Mouse (Mus musculus) gastrocnemius, postnatal 36 days (tissue): ENCODE results near the gene Man1c1. TPM values are rescaled to one million over a fixed set of nuclear protein-coding genes. Genes with fewer than 3 reads are reported as not detected.
A peak's percentile ranks its signal among the peaks of the same experiment; 100 is the strongest.

Experiments
- DNase-seq, 2 experiments: peaks; one replicate each; pipeline ENCODE4 v3.0.0; 2022
- intact Hi-C: fragments of 180-260 bp; cut with DNase I; formaldehyde crosslinking; loops from one replicate; pipeline ENCODE4 v1.15.1; 2025
- total RNA-seq, 2 experiments: library from RNA; stranded (reverse); gene quantifications; 2 replicates each; pipeline ENCODE4 v1.2.3; 2021

The Man1c1 gene
- total RNA-seq, 2 experiments from 2014 or later: 3.1 to 3.8 TPM

DNA sequence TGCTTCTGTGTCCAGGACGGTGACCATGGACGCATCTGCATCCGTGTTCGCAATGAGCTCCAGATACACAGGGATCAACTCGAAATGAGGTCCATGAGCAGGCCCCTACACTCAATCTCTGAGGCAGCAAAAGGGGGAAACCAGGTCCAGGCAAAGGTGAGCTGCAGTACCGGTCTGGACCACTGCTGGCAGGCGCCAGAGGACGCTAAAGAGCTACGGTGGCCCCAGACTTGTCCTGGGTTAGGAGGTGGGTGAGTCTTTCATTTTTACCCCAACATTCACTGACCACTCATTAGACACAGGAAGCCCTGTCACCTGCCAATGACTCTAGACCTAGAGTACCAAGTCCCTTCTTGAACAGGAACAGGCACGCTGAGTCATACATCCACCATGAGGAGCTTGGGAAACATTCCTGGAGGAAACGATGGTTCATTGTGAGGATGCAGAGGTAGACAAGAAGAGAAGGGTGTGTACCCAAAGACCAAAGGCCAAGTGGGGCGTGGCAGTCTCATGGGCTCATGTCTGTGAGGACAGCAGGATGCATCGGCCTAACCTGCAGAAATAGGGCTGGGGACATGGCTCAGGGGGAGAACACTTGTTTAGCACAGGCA lies 21.8 kb upstream of the Man1c1 start:
- DNase-seq: no peak
- intact Hi-C loops: loop anchor here (2.0 kb wide), 1 partner anchor 73 kb away; no protein-coding TSS in a partner anchor

DNA sequence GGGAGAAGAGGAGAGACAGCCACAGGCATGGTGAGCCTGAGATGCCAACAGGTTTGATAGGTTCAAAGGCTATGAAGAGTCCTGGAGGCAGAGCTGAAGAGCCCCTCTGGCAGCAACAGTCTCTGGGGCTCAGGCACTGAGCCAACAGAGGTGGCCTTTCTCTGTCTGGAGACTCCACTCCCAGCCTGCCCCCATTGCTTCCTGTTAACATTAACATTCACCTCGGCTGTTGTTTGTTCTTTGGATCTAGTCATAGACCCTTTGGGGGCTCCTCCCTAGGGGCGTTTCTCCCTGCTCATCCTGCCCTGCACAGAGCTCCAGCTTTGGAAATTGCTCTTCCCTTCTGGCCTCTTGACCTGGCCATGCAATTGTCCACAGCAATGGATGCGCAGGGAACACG lies 20.9 kb upstream of the Man1c1 start:
- intact Hi-C loops: no loop called here
- no peak for DNase-seq

DNA sequence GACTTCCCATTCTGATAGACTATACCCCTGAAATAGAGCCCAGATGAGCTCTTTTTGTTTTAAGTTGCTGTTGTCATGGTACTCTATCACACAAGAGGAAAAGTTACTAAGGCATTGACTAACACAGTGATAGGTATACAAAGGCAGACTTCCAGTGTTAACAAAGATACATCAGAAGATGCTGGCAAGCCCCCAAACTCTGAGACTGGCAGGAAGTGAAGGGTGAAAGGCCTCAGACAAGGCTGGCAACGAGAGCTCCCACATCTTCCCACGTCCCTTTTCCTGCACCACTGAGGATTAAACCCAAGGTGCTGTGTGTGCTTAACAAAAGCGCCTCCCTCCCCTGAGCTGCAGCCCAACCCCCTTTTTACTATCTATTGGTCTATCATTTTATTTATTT lies 19.2 kb upstream of the Man1c1 start:
- DNase-seq: no peak
- intact Hi-C loops: no loop called here

DNA sequence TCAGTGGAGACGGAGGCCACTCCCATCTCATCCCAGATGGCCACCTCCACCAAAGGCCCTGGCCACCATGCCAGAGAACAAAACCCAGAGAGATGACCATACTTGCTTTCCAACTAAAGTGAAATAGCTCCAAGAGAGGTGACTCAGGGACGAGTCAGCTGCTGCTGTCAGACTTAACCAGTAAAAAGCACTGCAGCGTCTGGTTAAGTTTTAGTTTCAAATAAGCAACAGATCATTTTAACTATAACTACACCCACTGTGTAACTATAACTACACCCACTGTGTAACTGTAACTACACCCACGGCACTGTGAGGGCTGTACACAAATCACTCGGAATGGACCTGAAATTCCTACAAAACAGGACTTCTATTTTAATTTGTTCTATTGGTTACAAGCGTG lies 17.0 kb upstream of the Man1c1 start:
- no peak for DNase-seq
- intact Hi-C loops: no loop called here

DNA sequence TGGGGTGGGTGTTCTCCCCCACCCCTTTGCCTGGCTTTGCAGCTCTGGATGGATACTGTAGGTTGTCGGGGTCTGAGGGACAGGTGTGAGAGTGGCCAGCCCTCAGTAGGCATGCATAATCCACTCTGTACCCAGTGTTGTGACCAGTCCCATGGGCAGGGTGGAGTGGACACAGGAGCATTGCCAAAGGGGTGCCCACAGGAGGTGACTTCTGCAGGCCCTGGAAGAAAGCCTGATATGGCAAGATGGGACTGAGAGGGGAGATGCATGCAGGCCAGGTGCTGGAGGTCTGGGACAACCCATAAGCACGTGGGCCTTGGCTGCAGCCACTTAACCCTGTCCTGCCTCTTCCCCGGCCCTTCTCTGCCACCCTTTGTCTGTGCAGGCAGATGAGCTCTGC lies 16.3 kb upstream of the Man1c1 start:
- no peak for DNase-seq
- intact Hi-C loops: no loop called here

DNA sequence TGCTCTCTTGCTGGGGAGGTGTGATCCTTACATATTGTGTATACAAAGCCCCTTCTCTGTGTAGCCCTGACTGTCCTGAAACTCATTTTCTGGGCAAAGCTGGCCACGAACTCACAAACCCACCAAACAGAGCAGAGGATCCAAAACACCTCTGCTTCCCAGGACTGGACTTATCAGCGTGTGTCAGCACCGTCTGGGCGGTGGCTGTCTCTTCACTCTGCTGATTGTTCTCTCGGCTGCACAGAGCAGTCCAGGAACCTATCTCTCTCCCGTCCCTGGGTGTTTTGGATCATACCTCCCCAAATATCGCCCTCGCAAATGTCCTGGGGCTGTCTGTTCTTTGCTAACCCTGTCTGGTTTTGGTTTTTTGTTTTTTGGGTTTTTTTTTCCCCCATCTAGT lies 15.4 kb upstream of the Man1c1 start:
- no peak for DNase-seq
- intact Hi-C loops: no loop called here

DNA sequence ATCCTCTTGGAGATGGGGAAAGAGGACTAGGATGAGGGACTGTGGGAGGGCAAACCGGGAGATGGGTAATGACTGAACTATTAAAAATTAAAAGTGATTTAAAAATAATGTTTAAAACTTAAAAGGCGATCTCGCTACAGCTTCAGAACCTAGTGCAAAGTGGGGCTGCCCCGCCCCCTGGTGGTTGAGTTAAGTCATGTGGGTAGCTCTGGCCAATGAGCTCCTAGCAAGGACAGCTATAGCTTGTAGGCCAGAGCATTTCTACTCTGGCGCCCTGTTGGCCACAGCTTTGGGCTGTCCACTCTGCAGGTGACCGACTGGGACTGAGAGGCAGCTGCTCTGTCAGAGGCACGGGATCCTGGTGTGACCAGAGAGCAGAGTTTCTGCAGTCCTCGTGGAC lies 9.8 kb upstream of the Man1c1 start:
- intact Hi-C loops: loop anchor here (2.0 to 5.0 kb wide), 3 partner anchors 132 to 169 kb away; no protein-coding TSS in a partner anchor

DNA sequence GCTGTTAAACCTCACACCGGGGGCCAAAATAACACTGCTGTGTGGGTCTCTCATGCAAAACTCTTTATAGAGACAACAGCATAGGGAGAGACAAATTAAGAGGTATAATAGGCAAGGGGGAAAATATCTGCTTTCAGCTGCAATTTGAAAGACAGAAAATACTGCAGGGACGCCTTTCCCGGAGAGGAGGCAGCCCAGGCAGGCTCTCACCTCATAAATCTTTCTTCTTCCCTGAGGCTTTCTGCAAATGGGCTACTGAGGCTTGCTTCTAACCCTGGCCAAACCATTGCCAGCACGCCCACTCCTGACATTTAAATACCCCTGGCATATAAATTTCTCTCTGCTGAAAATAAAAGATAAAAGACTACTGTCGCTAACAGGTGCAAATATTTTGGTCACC lies 1.2 kb upstream of the Man1c1 start:
- intact Hi-C loops: no loop called here
- no peak for DNase-seq

More for the DNA sequence above, 9.8 kb upstream of the Man1c1 start:
- DNase-seq: peak; percentile 64 to 81

DNA sequence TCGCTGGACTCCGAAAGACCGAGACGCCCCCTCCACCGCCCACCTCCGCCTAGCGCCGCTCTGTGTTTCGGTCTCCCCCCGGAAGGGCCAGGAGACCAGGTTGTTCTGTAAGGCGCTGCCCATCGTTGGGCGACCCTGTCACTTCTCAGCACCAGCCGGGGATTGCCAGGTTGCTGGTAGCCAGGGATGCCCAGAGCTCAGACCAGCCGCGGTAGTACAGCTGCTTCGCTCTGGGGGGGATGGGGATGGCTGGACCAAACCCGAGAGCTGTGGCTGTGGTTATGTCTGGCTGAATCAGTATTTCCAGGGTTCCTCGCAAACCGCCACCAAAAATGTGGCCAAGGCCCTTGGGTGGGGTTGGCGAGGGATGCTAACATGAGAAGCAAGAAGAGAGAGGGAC lies 500 bp upstream of the Man1c1 start:
- DNase-seq: no peak
- intact Hi-C loops: loop anchor here (5.0 kb wide), 1 partner anchor 112 kb away; no protein-coding TSS in a partner anchor

DNA sequence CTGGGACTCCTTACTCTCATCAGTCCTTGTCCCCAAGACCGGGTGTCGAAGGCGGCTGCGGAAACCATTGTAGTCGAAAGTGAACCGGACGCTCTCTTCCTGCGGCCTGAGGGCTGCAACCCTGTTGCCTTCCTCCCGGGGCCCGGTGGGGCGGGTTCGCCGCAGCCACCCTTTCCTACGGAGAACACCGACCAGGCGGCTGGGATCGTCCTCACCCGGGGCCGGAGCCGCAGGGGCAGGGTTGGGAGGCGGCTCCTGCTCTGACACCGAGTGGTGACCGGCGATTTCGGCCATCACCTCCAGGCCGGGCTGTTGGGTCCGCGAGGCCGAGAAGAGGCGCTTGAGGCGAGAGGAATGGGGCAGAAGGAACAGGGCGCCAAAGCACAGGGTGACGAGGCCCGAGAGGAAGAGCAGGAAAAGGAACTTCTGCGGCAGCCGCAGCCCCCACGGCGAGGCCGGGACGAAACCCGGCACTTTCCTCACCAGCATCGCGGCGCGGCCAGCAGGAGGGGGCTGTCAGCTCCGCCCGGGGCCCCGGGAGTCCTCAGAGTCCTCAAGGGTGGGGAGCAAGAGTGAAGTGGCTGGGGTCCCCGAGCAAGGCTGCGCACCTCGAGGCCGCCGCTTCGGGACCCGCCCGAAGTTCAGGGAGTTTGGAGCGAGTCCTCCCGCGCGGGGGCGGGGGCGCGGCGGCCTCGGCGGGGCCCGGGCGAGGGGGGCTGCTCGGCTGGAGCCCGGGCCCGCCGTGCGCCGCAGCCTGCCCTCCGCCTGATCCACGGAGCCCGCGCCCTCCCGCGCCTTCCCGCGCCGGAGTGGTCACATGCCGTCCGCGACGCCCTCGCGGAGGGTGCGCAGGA lies 882 bp downstream of the Man1c1 start:
- intact Hi-C loops: loop anchor here (5.0 kb wide), 1 partner anchor 111 kb away; no protein-coding TSS in a partner anchor
- peak; percentile 23 to 63 for DNase-seq

DNA sequence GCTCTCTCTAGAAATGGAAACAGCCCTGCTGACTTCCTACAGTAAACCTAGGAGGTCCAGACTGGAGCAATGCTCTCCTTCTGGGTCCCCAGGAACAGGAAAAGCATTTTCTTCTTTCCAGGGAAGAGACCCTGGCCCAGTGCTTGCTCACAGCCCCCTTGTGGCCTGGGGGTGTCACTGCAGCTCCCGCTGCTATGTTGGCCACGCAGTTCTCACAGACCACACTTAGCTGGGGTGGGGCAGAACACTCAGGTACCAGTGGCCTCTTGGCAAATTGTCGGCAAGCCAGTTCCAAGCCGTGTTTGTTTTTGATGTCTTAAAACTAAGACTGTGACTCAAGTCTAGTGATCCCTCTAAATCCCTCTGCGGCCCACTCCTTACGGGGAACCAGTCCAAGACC lies 2.2 kb downstream of the Man1c1 start:
- intact Hi-C loops: loop anchor here (5.0 kb wide), 1 partner anchor 110 kb away; no protein-coding TSS in a partner anchor
- peak; percentile 63 to 70 for DNase-seq

DNA sequence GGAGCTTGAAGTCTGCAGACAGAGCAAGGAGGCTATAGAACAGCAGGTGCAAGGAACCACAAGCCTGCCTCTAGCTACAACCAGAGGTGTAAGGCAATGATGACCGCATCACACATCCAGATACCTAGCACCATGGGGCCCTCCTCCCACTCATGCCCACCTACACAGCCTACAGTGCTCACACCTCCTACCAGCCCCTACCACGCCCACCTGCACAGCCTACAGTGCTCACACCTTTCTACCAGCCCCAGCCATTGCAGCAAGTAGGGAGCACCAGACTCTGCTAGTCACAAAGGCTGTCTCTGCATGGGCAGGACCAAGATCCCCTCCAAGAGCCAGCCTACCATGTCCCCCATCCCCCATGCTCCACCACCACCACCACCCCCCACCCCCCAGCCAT lies 3.2 kb downstream of the Man1c1 start:
- intact Hi-C loops: loop anchor here (5.0 kb wide), 1 partner anchor 109 kb away; no protein-coding TSS in a partner anchor
- no peak for DNase-seq

DNA sequence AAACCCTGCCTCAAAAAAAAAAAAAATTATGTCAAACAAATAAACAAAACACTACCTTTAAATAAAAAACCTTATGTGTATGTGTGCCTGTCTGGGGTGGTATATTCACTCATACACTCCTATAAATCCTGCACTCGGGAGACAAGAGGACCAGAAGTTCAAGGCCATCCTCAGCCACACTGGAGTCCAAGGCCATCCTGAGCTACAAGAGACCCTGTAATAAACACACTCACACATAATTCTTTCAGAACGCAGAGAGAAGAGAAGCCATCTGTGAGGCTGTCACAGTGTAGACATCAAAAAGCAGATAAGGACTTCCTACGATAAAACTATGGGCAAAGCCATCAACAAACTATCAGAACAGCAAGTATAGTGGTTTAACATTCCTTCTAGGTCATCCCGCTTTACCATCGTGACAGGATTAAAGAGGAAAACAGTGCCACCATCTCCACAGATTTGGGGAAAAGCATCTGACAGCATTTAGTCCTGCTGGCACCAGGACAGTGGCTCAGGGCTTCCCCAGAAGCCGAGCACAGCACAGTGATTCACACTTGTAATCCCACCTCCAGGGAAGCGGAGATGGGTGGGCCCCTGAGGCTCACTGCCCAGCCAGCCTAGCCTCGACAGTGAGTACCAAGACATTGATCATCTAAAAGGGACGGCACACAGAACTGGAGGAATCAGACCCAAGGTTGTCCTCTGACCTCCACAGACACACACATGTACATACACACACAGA lies 10.7 kb downstream of the Man1c1 start:
- intact Hi-C loops: no loop called here

DNA sequence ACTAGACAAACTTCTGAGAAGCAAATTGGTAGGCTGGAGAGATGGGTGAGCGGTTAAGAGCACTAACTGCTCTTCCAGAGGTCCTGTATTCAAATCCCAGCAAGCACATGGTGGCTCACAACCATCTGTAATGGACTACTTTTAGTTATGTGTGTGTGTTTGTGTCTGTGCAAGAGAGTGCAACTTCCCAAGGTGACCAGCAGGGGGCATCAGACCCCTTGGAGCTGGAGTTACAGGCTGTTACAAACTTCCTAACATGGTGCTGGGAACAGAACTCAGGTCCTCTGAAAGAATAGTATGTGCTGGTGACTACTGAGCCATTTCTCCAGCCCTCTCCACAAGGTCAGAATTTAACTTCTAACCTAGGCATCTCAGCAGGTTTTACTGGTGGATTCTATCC lies 11.7 kb downstream of the Man1c1 start:
- DNase-seq: no peak
- intact Hi-C loops: no loop called here

More for the DNA sequence above, 10.7 kb downstream of the Man1c1 start:
- no peak for DNase-seq

DNA sequence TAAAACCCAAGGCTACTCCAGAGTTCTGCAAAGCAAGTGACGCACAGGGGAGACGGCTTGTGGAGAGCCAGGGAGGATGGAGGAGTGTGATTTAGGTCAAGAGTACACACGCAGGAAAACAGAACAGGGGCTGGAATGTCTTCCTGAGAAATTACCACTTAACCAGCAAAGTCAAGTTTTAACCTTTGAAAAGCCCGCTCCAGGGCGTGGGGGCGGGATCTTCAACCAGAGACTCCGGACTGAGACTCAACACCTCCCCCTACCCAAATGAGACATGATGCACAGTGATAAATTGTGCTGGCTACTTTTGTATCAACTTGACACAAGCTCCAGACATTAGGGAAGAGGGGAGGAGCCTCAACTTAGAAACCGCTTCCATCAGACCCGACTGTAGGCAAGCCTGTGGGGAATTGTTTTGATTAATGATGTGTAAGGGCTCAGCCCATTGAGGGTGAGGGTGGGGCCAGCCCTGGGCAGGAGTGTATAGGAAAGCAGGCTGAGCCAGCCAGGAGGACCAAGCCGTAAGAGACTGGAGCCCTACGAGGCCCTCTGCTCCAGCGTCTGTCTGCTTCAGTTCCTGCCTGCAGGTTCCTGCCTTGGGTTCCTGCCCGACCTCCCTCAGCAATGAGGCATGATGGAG lies 17.9 kb downstream of the Man1c1 start:
- DNase-seq: no peak
- intact Hi-C loops: no loop called here

DNA sequence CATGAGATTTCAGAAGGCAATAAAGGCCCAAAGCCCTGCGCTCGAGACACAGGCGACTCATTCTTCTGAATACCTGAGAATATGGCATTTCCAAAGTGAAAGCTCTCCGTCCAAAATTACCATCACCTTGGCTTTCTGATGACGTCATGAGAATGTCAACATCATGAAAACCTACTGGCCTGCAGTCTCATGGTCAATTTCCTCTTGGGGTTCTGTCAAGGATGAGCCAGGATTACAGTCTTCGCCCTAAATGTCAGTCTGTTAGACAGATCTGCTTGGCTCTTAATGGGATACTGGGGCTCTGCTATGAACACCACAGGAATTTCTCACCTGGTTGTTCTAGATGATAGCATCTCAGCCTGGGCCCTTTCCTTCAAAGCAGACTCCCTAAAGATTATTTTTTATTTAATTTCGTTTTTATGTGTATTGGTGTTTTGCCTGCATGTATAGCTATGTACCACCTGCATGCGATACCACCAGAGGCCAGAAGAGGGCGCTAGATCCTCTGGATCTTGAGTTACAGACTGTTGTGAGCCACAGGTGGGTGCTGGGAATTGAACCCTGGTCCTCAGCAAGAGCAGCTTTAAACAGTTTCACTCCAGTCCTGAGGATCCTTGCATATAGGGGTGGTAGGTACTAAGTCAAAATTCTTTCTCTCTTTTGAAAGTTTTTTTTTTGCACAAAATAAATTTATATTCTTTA lies 19.3 kb downstream of the Man1c1 start:
- intact Hi-C loops: no loop called here
- DNase-seq: no peak

DNA sequence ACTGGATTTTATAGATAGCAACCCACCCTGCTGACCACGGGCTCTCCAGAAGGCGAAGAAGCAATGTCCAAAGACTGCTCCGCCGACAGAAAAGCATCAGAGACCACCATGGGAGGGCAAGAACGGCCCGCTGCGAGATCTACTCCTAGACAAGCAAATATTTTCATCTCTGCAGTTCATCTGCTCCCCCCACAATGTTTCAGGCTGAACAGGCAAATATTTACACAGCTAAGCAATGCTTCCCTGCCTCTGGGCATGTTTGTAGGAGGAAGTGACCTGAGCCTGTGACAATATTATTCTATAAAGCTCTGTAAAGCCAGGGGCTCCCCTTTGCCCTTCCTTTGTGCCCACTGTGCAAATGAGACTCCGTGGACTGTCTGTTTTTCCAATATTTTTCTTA lies 20.2 kb downstream of the Man1c1 start:
- DNase-seq: no peak
- intact Hi-C loops: no loop called here

DNA sequence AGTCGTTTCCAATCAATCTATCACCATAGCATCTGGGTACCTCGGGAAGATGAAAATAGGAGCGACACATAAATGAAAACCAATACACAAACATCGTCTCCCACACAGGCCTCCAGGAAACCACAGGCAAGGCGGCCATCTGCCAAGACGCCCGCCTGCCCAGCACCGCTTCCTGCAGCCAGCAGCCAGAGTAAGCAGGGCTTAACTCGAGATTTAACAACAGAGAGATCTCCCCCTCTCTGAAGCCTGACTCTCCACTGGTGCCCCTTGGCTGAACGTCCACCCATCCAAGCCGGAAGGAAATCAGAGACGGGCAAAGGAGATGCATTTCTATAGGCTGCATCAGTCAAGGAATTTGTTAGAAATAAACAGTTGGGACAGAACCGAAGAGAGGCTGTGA lies 21.1 kb downstream of the Man1c1 start:
- intact Hi-C loops: no loop called here
- DNase-seq: no peak

DNA sequence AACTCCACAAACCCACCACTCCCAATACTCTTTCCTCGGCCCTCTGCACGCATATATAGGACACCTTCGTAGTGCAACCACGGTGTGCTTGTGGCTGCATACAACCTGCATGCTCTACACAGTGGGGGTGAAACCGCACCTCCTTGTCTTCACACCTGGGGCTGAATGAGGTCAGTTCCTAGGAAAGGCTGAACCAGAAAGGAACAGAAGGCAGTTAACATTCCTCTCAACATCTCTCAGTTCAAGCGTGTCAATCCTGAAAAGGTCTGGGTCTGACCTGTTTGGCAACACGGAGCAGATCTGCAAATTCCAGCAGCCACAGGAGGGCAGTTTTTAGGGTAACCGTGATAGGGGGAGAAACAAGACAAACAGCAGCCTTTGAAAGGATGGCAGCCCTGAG lies 21.7 kb downstream of the Man1c1 start:
- intact Hi-C loops: no loop called here
- DNase-seq: no peak

DNA sequence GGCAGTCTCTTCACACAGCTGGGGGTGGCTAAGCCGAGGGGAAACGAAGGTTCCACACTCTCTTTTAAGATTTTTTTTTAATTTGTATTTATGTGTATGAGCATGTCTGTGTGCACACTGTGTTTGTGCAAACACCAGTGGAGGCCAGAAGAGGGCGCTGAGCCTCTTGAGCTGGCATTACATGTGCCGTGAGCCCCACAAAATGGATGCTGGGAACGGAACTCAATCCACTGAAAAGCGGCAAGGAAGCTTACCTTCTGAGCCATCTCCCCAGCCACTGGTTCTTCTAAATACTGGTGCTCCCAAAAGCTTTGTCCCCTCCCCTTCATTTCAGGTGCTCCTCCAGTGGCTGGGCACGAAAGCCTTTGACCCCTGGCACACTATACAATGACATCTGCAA lies 22.3 kb downstream of the Man1c1 start:
- intact Hi-C loops: no loop called here
- no peak for DNase-seq
